Mouse (Mus musculus): ENCODE measurements around the gene Creb3l1. TPM values are rescaled to one million over a fixed set of nuclear protein-coding genes. Genes with fewer than 3 reads are reported as not detected.
A peak's percentile ranks its signal among the peaks of the same experiment; 100 is the strongest.

The Creb3l1 gene
- polyA plus RNA-seq, 2 experiments = 0.66 to 0.84 TPM

DNA sequence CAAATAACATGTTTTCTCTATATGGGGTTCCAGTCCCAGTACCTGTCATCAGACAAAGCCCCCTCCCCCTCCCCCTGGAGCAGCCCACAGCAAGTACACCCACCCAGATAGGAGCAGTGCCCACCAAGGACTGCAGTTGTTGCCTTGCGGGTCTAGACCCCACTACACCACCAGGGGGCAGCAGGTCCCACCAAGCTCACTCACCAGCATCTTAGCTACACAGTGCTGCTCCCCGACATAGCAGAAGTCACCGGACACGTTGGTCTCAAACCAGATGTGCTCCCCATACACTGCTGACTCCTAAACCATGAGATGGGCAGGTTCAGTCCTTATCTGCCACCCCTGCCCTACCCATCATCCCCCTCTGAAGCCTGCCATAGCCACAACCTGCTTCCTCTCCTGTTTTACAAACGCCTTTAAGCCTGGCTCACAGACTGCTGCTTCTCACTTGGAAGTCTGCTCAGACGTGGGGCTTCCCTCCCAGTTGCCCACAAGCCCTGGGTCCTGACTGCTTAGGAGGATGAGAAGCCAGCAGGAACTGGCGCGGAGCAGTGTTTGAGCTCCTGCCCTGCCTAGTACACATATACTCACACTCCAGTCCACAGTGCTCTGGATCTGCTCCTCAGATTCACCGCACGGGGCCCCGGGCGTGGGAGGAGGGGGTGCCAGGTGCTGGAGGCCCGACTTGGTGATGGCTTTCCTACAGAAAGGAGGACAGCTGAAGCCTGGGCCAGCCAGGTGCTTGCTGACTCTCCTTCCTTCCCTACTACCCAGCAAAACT, 79.9 kb downstream of the Creb3l1 start:
- Histone ChIP-seq H3K36me3 (replicated peaks; ENCODE audit: control insufficient read depth, insufficient read depth, low read depth) (peaks cover 24% of the 10 kb centered on the region), H3K27ac (no peak overlapping the region)
- peak; percentile 98 for TF ChIP-seq CTCF (IDR thresholded peaks at IDR 0.05; ENCODE audit: low read depth)
- no peak for TF ChIP-seq EP300 (IDR thresholded peaks at IDR 0.05; ENCODE audit: low read depth)

DNA sequence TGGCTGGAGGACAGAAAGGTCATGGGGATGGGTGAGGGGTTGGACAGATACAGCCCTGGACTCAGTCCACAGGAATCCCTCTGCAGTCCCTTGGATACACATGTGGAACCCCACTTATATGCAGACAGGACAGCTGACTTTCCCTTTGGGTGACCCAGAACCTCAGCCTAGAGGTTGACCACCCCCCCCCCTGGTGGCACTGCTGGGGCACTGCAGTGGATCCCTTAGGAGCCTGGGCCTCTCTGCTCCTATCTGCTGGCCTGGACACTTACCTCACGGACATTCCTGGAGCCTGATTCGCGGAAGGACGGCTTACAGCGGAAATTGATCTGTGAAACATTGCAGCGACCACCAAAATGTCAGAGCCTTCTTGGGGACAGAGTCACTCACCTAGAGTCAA, 81.9 kb downstream of the Creb3l1 start:
- Histone ChIP-seq H3K4me1 (replicated peaks; ENCODE audit: control insufficient read depth in 2 of 2, insufficient read depth in 2 of 2, low read length in 1 of 2) (peaks cover 9 to 18% of the 10 kb centered on the region in 2 experiments), H3K27me3 (ENCODE audit: control insufficient read depth, insufficient read depth, low read length) (no peaks in the 10 kb centered on the region), H3K9me3 (ENCODE audit: control insufficient read depth, low read length) (no peaks in the 10 kb centered on the region), H3K36me3 (replicated peaks; ENCODE audit: control insufficient read depth, insufficient read depth, low read depth) (peaks cover 42% of the 10 kb centered on the region), H3K4me2 (ENCODE audit: low read depth) (no peak overlapping the region), H3K27ac (no peak overlapping the region), H3K4me3 (ENCODE audit: insufficient read depth in 1 of 2, low read depth in 2 of 2, low read length in 2 of 2) (no peak overlapping the region), H3K9ac (replicated peaks) (no peak overlapping the region)
- DNase-seq (ENCODE audit: low read depth in 3 of 3, low spot score in 3 of 3) (no peak), ATAC-seq (ENCODE audit: insufficient read depth) (no peak)
- WGBS (ENCODE audit: insufficient replicate concordance) = 81% methylated on average over 6 of the region's 6 CpGs
- TF ChIP-seq CTCF (IDR thresholded peaks at IDR 0.05; ENCODE audit: low read depth) (peak; percentile 76), EP300 (IDR thresholded peaks at IDR 0.05; ENCODE audit: low read depth) (no peak)

More for the DNA sequence above, 79.9 kb downstream of the Creb3l1 start:
- Histone ChIP-seq H3K4me2 (ENCODE audit: low read depth) (no peak overlapping the region), H3K4me3 (ENCODE audit: insufficient read depth in 1 of 2, low read depth in 2 of 2, low read length in 2 of 2) (no peak overlapping the region), H3K9me3 (ENCODE audit: control insufficient read depth, low read length) (no peaks in the 10 kb centered on the region), H3K4me1 (replicated peaks; ENCODE audit: control insufficient read depth in 2 of 2, insufficient read depth in 2 of 2, low read length in 1 of 2) (peaks cover 29 to 38% of the 10 kb centered on the region in 2 experiments), H3K27me3 (ENCODE audit: control insufficient read depth, insufficient read depth, low read length) (no peaks in the 10 kb centered on the region), H3K9ac (replicated peaks) (no peak overlapping the region)
- 34% methylated on average over 13 of the region's 13 CpGs for WGBS (ENCODE audit: insufficient replicate concordance)
- DNase-seq (ENCODE audit: low read depth in 3 of 3, low spot score in 3 of 3) = peak in 1 of 3 experiments; percentile 50
- ATAC-seq (ENCODE audit: insufficient read depth) = peak; percentile 33

- Histone ChIP-seq H3K4me1 (replicated peaks; ENCODE audit: control insufficient read depth in 2 of 2, insufficient read depth in 2 of 2, low read length in 1 of 2) (peaks cover 0 to 2% of the 10 kb centered on the region in 2 experiments; a peak in 1 of 4 replicates), H3K9ac (replicated peaks) (no peak overlapping the region), H3K4me3 (ENCODE audit: insufficient read depth in 1 of 2, low read depth in 2 of 2, low read length in 2 of 2) (no peak overlapping the region), H3K4me2 (ENCODE audit: low read depth) (no peak overlapping the region), H3K9me3 (ENCODE audit: control insufficient read depth, low read length) (no peaks in the 10 kb centered on the region), H3K27me3 (ENCODE audit: control insufficient read depth, insufficient read depth, low read length) (no peaks in the 10 kb centered on the region), H3K36me3 (replicated peaks; ENCODE audit: control insufficient read depth, insufficient read depth, low read depth) (peaks cover 62% of the 10 kb centered on the region), H3K27ac (no peak overlapping the region)
- 82% methylated on average over 15 of the region's 15 CpGs for WGBS (ENCODE audit: insufficient replicate concordance)
- TF ChIP-seq CTCF (IDR thresholded peaks at IDR 0.05; ENCODE audit: low read depth) = no peak
- TF ChIP-seq EP300 (IDR thresholded peaks at IDR 0.05; ENCODE audit: low read depth) = no peak
- DNase-seq (ENCODE audit: low read depth in 3 of 3, low spot score in 3 of 3) (no peak), ATAC-seq (ENCODE audit: insufficient read depth) (no peak)
Observed at GRCm38 (mm10) chr2:91939303-91939935, 84.9 kb downstream of the Creb3l1 start.

DNA sequence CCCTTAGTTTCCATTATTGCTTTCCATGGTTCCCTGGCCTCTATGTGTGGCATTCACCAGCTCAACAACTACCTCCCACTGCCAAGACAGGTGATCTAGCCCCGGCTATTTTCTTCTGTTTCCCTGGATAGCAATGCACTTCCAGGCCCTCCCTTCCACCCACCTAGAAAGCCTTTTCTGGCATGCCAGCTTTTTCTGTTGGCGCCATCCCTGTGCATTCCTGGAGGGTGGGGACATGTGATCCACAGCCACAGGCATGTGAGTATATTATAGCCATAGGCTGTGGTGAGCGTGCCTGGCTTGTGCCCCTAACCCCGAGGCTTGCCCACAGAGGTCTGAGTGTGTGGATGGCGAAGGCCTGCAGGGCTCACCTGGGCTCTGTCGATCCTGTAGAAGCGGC, 88.1 kb downstream of the Creb3l1 start:
- no peak overlapping the region for H3K4me3 ChIP-seq (ENCODE audit: insufficient read depth in 1 of 2, low read depth in 2 of 2, low read length in 2 of 2)
- no peak overlapping the region for H3K4me2 ChIP-seq (ENCODE audit: low read depth)
- ATAC-seq (ENCODE audit: insufficient read depth) (no peak), DNase-seq (ENCODE audit: low read depth in 3 of 3, low spot score in 3 of 3) (no peak)
- H3K27me3 ChIP-seq (ENCODE audit: control insufficient read depth, insufficient read depth, low read length) = peaks cover 8% of the 10 kb centered on the region
- peaks cover 2 to 5% of the 10 kb centered on the region in 2 experiments; a peak in 3 of 4 replicates for H3K4me1 ChIP-seq (replicated peaks; ENCODE audit: control insufficient read depth in 2 of 2, insufficient read depth in 2 of 2, low read length in 1 of 2)
- H3K36me3 ChIP-seq (replicated peaks; ENCODE audit: control insufficient read depth, insufficient read depth, low read depth) = peaks cover 52% of the 10 kb centered on the region
- H3K9me3 ChIP-seq (ENCODE audit: control insufficient read depth, low read length) = no peaks in the 10 kb centered on the region
- no peak overlapping the region for H3K27ac ChIP-seq
- 86% methylated on average over 7 of the region's 7 CpGs for WGBS (ENCODE audit: insufficient replicate concordance)
- no peak overlapping the region for H3K9ac ChIP-seq (replicated peaks)
- no peak for TF ChIP-seq EP300 (IDR thresholded peaks at IDR 0.05; ENCODE audit: low read depth)
- TF ChIP-seq CTCF (IDR thresholded peaks at IDR 0.05; ENCODE audit: low read depth) = no peak

- peaks cover 48% of the 10 kb centered on the region for H3K36me3 ChIP-seq (replicated peaks; ENCODE audit: control insufficient read depth, insufficient read depth, low read depth)
- no peak overlapping the region for H3K4me3 ChIP-seq (ENCODE audit: insufficient read depth in 1 of 2, low read depth in 2 of 2, low read length in 2 of 2)
- H3K27me3 ChIP-seq (ENCODE audit: control insufficient read depth, insufficient read depth, low read length) = peaks cover 17% of the 10 kb centered on the region
- TF ChIP-seq EP300 (IDR thresholded peaks at IDR 0.05; ENCODE audit: low read depth) (no peak), CTCF (IDR thresholded peaks at IDR 0.05; ENCODE audit: low read depth) (no peak)
- WGBS (ENCODE audit: insufficient replicate concordance) = 81% methylated on average over 9 of the region's 9 CpGs
- H3K9me3 ChIP-seq (ENCODE audit: control insufficient read depth, low read length) = no peaks in the 10 kb centered on the region
- ATAC-seq (ENCODE audit: insufficient read depth) (no peak), DNase-seq (ENCODE audit: low read depth in 3 of 3, low spot score in 3 of 3) (no peak)
- H3K4me2 ChIP-seq (ENCODE audit: low read depth) = no peak overlapping the region
- H3K27ac ChIP-seq = no peak overlapping the region
- peaks cover 5 to 7% of the 10 kb centered on the region in 2 experiments for H3K4me1 ChIP-seq (replicated peaks; ENCODE audit: control insufficient read depth in 2 of 2, insufficient read depth in 2 of 2, low read length in 1 of 2)
- no peak overlapping the region for H3K9ac ChIP-seq (replicated peaks)
Observed at GRCm38 (mm10) chr2:91934826-91935525, 89.3 kb downstream of the Creb3l1 start.

Data from liver, embryonic 14.5 days (tissue).